Mouse (Mus musculus) kidney, adult 9 months (tissue): ENCODE results near the gene Hyal1.

ENCODE experiments used
- DNase-seq: peaks from one replicate; pipeline ENCODE4 v3.0.0; 2022

Gene Hyal1

GRCm38 (mm10) chr9:107575579-107576356, 959 bp upstream of the Hyal1 start:
- peak; percentile 70 for DNase-seq

GRCm38 (mm10) chr9:107577871-107578270, 1.1 kb downstream of the Hyal1 start:
- DNase-seq: no peak

GRCm38 (mm10) chr9:107578587-107578986, 1.9 kb downstream of the Hyal1 start, which contains the start of gene Naa80:
Gene Naa80 (plus strand): TSS chr9:107578887.
- no peak for DNase-seq

GRCm38 (mm10) chr9:107579023-107579900, 2.5 kb downstream of the Hyal1 start:
- no peak for DNase-seq

GRCm38 (mm10) chr9:107580501-107581317, 4.0 kb downstream of the Hyal1 start, which contains the start of gene Hyal3:
Gene Hyal3 (plus strand): TSS chr9:107580818.
- peak; percentile 97 for DNase-seq

- no peak for DNase-seq
These were observed 4.9 kb downstream of the Hyal1 start for GRCm38 (mm10) chr9:107581584-107581983.

- DNase-seq: peak; percentile 61
These were observed 5.9 kb downstream of the Hyal1 start for GRCm38 (mm10) chr9:107582509-107583062.

GRCm38 (mm10) chr9:107583174-107583573, 6.4 kb downstream of the Hyal1 start:
- DNase-seq: no peak

- DNase-seq: no peak
These were observed 9.8 kb downstream of the Hyal1 start for GRCm38 (mm10) chr9:107586504-107586903.

- peak; percentile 100 for DNase-seq
These were observed 10.5 kb downstream of the Hyal1 start, which contains the start of gene Ifrd2 for GRCm38 (mm10) chr9:107586974-107587832. Gene Ifrd2 (plus strand): TSS chr9:107587642.

- DNase-seq: peak; percentile 82
These were observed 11.3 kb downstream of the Hyal1 start for GRCm38 (mm10) chr9:107587833-107588639.

GRCm38 (mm10) chr9:107590058-107590772, 13.5 kb downstream of the Hyal1 start:
- DNase-seq: peak; percentile 85

- peak; percentile 88 for DNase-seq
These were observed 14.0 kb downstream of the Hyal1 start for GRCm38 (mm10) chr9:107590773-107591060.

- peak; percentile 94 for DNase-seq
These were observed 16.6 kb downstream of the Hyal1 start for GRCm38 (mm10) chr9:107593101-107593976.

GRCm38 (mm10) chr9:107594281-107595062, 17.7 kb downstream of the Hyal1 start:
- peak; percentile 69 for DNase-seq

GRCm38 (mm10) chr9:107596619-107597569, 20.2 kb downstream of the Hyal1 start:
- DNase-seq: no peak

- peak; percentile 83 for DNase-seq
These were observed 21.7 kb downstream of the Hyal1 start for GRCm38 (mm10) chr9:107598385-107598784.
